Mouse (Mus musculus): ENCODE results near the gene Tmem210. TPM values are rescaled to one million over a fixed set of nuclear protein-coding genes. Genes with fewer than 3 reads are reported as not detected.
"Not testable (repeated sequence)": the region's sequence is repeated elsewhere in the genome, so short reads cannot be mapped to it uniquely, and the experiment has no call there.

Tmem210 gene
- total and polyA plus RNA-seq, 2 experiments from 2014 or later: not detected

- H3K27ac ChIP-seq (ENCODE audit: low read depth, low read length): peak within 1 kb of the TSS; percentile 82
- H3K27me3 ChIP-seq (ENCODE audit: insufficient read depth, low read length): no peaks in the 10 kb centered on the region
- ATAC-seq (ENCODE audit: low FRiP score) (peak; percentile 92), DNase-seq (ENCODE audit: low spot score) (peak; percentile 93)
- H3K4me1 ChIP-seq (ENCODE audit: insufficient read depth, low read length): 0 out of 2 replicates have a peak, but pooled peaks cover 9% of the 10 kb centered on the region
- peak within 1 kb of the TSS; percentile 99 for H3K4me2 ChIP-seq (ENCODE audit: low read depth, low read length, poor library complexity, severe bottlenecking)
- no peak for TF ChIP-seq CTCF (IDR thresholded peaks at IDR 0.05)
- no peaks in the 10 kb centered on the region for H3K9me3 ChIP-seq (ENCODE audit: low read length)
- peaks cover 7% of the 10 kb centered on the region; the same call in 1 of the 2 replicates for H3K36me3 ChIP-seq (ENCODE audit: insufficient read depth, low read length)
- H3K9ac ChIP-seq (replicated peaks; ENCODE audit: low read length, poor library complexity, severe bottlenecking): peak within 1 kb of the TSS; percentile 86
- H3K4me3 ChIP-seq (ENCODE audit: low read depth, low read length): peak within 1 kb of the TSS; percentile 98
- 1% methylated on average over 38 of the region's 39 CpGs for WGBS
Observed at GRCm38 (mm10) chr2:25255284-25255779, 32.6 kb upstream of the Tmem210 start, which contains the start of gene Tmem203. Gene Tmem203 (plus strand): TSS chr2:25255439.

GRCm38 (mm10) chr2:25256443-25257109 is 31.4 kb upstream of the Tmem210 start:
- DNase-seq (ENCODE audit: low spot score); H3K36me3 ChIP-seq (ENCODE audit: insufficient read depth, low read length); H3K9me3 ChIP-seq (ENCODE audit: low read length); H3K4me1 ChIP-seq (ENCODE audit: insufficient read depth, low read length); ATAC-seq (ENCODE audit: low FRiP score); H3K27ac ChIP-seq (ENCODE audit: low read depth, low read length); H3K27me3 ChIP-seq (ENCODE audit: insufficient read depth, low read length): not testable (repeated sequence)
- Histone ChIP-seq H3K4me2 (ENCODE audit: low read depth, low read length, poor library complexity, severe bottlenecking) (peak overlapping the region; percentile 99), H3K4me3 (ENCODE audit: low read depth, low read length) (peak overlapping the region; percentile 98), H3K9ac (replicated peaks; ENCODE audit: low read length, poor library complexity, severe bottlenecking) (peak overlapping the region; percentile 86; the same call in 1 of the 2 replicates)
- 57% methylated on average over 10 of the region's 12 CpGs for WGBS
- TF ChIP-seq CTCF (IDR thresholded peaks at IDR 0.05): peak; percentile 35; the same call in 1 of the 2 replicates

DNA sequence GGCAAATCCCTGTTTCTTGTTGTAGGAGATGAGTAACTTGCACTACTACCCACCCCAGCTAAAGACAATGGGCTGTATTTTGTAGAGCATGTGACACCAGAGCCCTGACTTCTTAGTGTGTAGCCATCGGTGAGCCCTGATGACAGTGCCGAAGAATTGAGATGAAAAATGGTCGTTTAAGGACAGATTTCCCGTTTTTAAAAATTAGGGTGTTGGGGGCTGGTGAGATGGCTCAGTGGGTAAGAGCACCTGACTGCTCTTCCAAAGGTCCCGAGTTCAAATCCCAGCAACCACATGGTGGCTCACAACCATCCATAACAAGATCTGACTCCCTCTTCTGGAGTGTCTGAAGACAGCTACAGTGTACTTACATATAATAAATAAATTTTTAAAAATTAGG is 30.7 kb upstream of the Tmem210 start:
- not testable (repeated sequence) for ATAC-seq (ENCODE audit: low FRiP score); H3K4me2 ChIP-seq (ENCODE audit: low read depth, low read length, poor library complexity, severe bottlenecking); H3K36me3 ChIP-seq (ENCODE audit: insufficient read depth, low read length); H3K9ac ChIP-seq (replicated peaks; ENCODE audit: low read length, poor library complexity, severe bottlenecking); H3K4me1 ChIP-seq (ENCODE audit: insufficient read depth, low read length); H3K27me3 ChIP-seq (ENCODE audit: insufficient read depth, low read length); H3K4me3 ChIP-seq (ENCODE audit: low read depth, low read length); H3K27ac ChIP-seq (ENCODE audit: low read depth, low read length); H3K9me3 ChIP-seq (ENCODE audit: low read length); DNase-seq (ENCODE audit: low spot score)
- WGBS: 94% methylated on average over 5 of the region's 5 CpGs

- Histone ChIP-seq H3K36me3 (ENCODE audit: insufficient read depth, low read length) (no peaks in the 10 kb centered on the region), H3K27me3 (ENCODE audit: insufficient read depth, low read length) (0 out of 2 replicates have a peak, but pooled peaks cover under 1% of the 10 kb centered on the region), H3K9me3 (ENCODE audit: low read length) (no peaks in the 10 kb centered on the region), H3K4me2 (ENCODE audit: low read depth, low read length, poor library complexity, severe bottlenecking) (no peak overlapping the region), H3K27ac (ENCODE audit: low read depth, low read length) (no peak overlapping the region), H3K4me3 (ENCODE audit: low read depth, low read length) (no peak overlapping the region), H3K4me1 (ENCODE audit: insufficient read depth, low read length) (peaks cover 17% of the 10 kb centered on the region), H3K9ac (replicated peaks; ENCODE audit: low read length, poor library complexity, severe bottlenecking) (no peak overlapping the region)
- DNase-seq (ENCODE audit: low spot score): no peak
- 49% methylated on average over 2 of the region's 2 CpGs for WGBS
- TF ChIP-seq CTCF (IDR thresholded peaks at IDR 0.05): peak; percentile 59
- ATAC-seq (ENCODE audit: low FRiP score): no peak
Observed at GRCm38 (mm10) chr2:25258887-25259286, 29.1 kb upstream of the Tmem210 start.

DNA sequence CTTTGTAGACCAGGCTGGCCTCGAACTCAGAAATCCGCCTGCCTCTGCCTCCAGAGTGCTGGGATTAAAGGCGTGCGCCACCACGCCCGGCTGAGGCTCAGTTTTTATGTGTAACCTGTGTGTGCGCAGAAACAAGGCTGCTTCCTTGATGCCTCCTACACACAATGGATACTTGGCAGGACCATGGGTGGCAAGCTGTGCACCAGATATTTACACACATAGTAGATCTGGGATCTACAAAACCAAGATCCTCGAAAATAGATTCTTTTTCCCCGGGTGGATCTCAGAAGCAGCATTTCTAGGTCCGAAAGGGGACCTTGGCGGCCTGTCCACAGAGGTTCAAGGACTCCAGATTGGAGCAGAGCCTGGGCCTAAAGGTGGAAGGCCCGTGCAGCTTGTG is 26.1 kb upstream of the Tmem210 start:
- TF ChIP-seq CTCF (IDR thresholded peaks at IDR 0.05): no peak
- 42% methylated on average over 12 of the region's 12 CpGs for WGBS
- no peaks in the 10 kb centered on the region for H3K36me3 ChIP-seq (ENCODE audit: insufficient read depth, low read length)
- peak; percentile 1 for ATAC-seq (ENCODE audit: low FRiP score)
- peaks cover 31% of the 10 kb centered on the region for H3K4me1 ChIP-seq (ENCODE audit: insufficient read depth, low read length)
- no peak for DNase-seq (ENCODE audit: low spot score)
- peak overlapping the region; percentile 100 for H3K4me2 ChIP-seq (ENCODE audit: low read depth, low read length, poor library complexity, severe bottlenecking)
- H3K9me3 ChIP-seq (ENCODE audit: low read length): no peaks in the 10 kb centered on the region
- peak overlapping the region; percentile 71 for H3K4me3 ChIP-seq (ENCODE audit: low read depth, low read length)
- peaks cover 3% of the 10 kb centered on the region; the same call in 1 of the 2 replicates for H3K27me3 ChIP-seq (ENCODE audit: insufficient read depth, low read length)
- H3K27ac ChIP-seq (ENCODE audit: low read depth, low read length): peak overlapping the region; percentile 76
- H3K9ac ChIP-seq (replicated peaks; ENCODE audit: low read length, poor library complexity, severe bottlenecking): peak overlapping the region; percentile 42

GRCm38 (mm10) chr2:25262291-25262767 is 25.6 kb upstream of the Tmem210 start, which contains the start of gene Tprn:
Gene Tprn (plus strand): TSS chr2:25262618.
- Histone ChIP-seq H3K27ac (ENCODE audit: low read depth, low read length) (peak within 1 kb of the TSS; percentile 76), H3K4me2 (ENCODE audit: low read depth, low read length, poor library complexity, severe bottlenecking) (peak within 1 kb of the TSS; percentile 100), H3K4me1 (ENCODE audit: insufficient read depth, low read length) (peaks cover 36% of the 10 kb centered on the region), H3K36me3 (ENCODE audit: insufficient read depth, low read length) (0 out of 2 replicates have a peak, but pooled peaks cover 3% of the 10 kb centered on the region), H3K9ac (replicated peaks; ENCODE audit: low read length, poor library complexity, severe bottlenecking) (peak within 1 kb of the TSS; percentile 65), H3K9me3 (ENCODE audit: low read length) (no peaks in the 10 kb centered on the region), H3K4me3 (ENCODE audit: low read depth, low read length) (peak within 1 kb of the TSS; percentile 71), H3K27me3 (ENCODE audit: insufficient read depth, low read length) (peaks cover 3% of the 10 kb centered on the region; the same call in 1 of the 2 replicates)
- 0 out of 2 replicates have a peak, but pooled peaks have one; percentile 6 for TF ChIP-seq CTCF (IDR thresholded peaks at IDR 0.05)
- DNase-seq (ENCODE audit: low spot score) (peak; percentile 99), ATAC-seq (ENCODE audit: low FRiP score) (peak; percentile 97)
- under 1% methylated on average over 39 of the region's 39 CpGs for WGBS

Measured in midbrain, postnatal 0 days (tissue).